Mouse (Mus musculus) embryonic stem cell, embryonic (primary cell): ENCODE measurements around the gene Dgkz.

Experiments used
- CTCF ChIA-PET, 4 experiments: fragments of 300-600 bp in 2 of 4; fragments of 350-600 bp in 2 of 4; sonication (Branson Sonifier 250); formaldehyde crosslinking; loops; one replicate each; lab custom pipeline; 2022; ENCODE audit warnings: inconsistent platforms in 2 of 4; lab: Charles Lee
- POLR2A ChIA-PET, 4 experiments: fragments of 300-600 bp in 2 of 4; fragments of 350-600 bp in 2 of 4; sonication (Branson Sonifier 250); formaldehyde crosslinking; loops; one replicate each; lab custom pipeline; 2022; ENCODE audit warnings: antibody characterized with exemption in 4 of 4, inconsistent platforms in 1 of 4; lab: Charles Lee

The Dgkz gene

GRCm38 (mm10) chr2:91958701-91959457 is 16.8 kb downstream of the Dgkz start:
- ChIA-PET POLR2A (interaction anchor here in 3 of 4 experiments (0.5 to 5.7 kb wide), 14 partner anchors 7 to 465 kb away, joined by 3 to 34 read pairs (median 4); partner anchors contain the start of gene Mdk (in 1 of the 3)), CTCF (interaction anchor here (0.6 to 5.0 kb wide), 15 partner anchors 12 to 348 kb away, joined by 3 to 56 read pairs (median 3); partner anchors contain the start of genes Gm9821 (in 2 of the 4), Chrm4 (in 1 of the 4) and Mdk (in 1 of the 4))

GRCm38 (mm10) chr2:91958049-91958448 is 17.6 kb downstream of the Dgkz start:
- POLR2A ChIA-PET = interaction anchor here in 2 of 4 experiments (0.6 to 2.6 kb wide), 9 partner anchors 7 to 242 kb away, joined by 3 to 13 read pairs (median 4); no protein-coding TSS in a partner anchor
- CTCF ChIA-PET = interaction anchor here (0.6 to 5.0 kb wide), 13 partner anchors 13 to 349 kb away, joined by 3 to 56 read pairs (median 3); partner anchors contain the start of genes Gm9821 (in 2 of the 4) and Mdk (in 1 of the 4)

- ChIA-PET CTCF (interaction anchor here in 3 of 4 experiments (0.6 to 5.0 kb wide), 7 partner anchors 12 to 849 kb away, joined by 3 to 56 read pairs (median 10); partner anchors contain the start of gene Gm9821 (in 2 of the 3)), POLR2A (interaction anchor here (0.7 to 2.6 kb wide), 8 partner anchors 8 to 38 kb away, joined by 3 to 16 read pairs (median 5); no protein-coding TSS in a partner anchor)
These were observed 18.6 kb downstream of the Dgkz start for GRCm38 (mm10) chr2:91957096-91957495.

GRCm38 (mm10) chr2:91955875-91956274 is 19.8 kb downstream of the Dgkz start:
- ChIA-PET CTCF (interaction anchor here in 3 of 4 experiments (0.5 to 4.4 kb wide), 3 partner anchors 12 to 29 kb away, joined by 6 to 36 read pairs (median 27); partner anchors contain the start of gene Gm9821 (in 2 of the 3)), POLR2A (interaction anchor here in 2 of 4 experiments (0.7 to 2.5 kb wide), 5 partner anchors 9 to 32 kb away, joined by 3 to 12 read pairs (median 3); partner anchors contain the start of gene Mdk (in 1 of the 2))

GRCm38 (mm10) chr2:91955121-91955591 is 20.5 kb downstream of the Dgkz start:
- CTCF ChIA-PET = interaction anchor here in 3 of 4 experiments (1.2 to 4.4 kb wide), 6 partner anchors 9 to 33 kb away, joined by 3 to 36 read pairs (median 12); partner anchors contain the start of gene Gm9821 (in 2 of the 3)
- POLR2A ChIA-PET = interaction anchor here in 3 of 4 experiments (1.0 to 3.7 kb wide), 7 partner anchors 8 to 32 kb away, joined by 3 to 24 read pairs (median 9); partner anchors contain the start of genes Gm9821 (in 1 of the 3) and Mdk (in 1 of the 3)

- ChIA-PET CTCF (interaction anchor here in 3 of 4 experiments (0.8 to 4.4 kb wide), 12 partner anchors 8 to 34 kb away, joined by 3 to 36 read pairs (median 5); partner anchors contain the start of genes Gm9821 (in 2 of the 3) and Mdk (in 1 of the 3)), POLR2A (interaction anchor here in 3 of 4 experiments (0.6 to 5.4 kb wide), 10 partner anchors 8 to 417 kb away, joined by 3 to 34 read pairs (median 8); partner anchors contain the start of genes Gm9821 (in 2 of the 3) and Mdk (in 1 of the 3))
These were observed 21.8 kb downstream of the Dgkz start for GRCm38 (mm10) chr2:91953825-91954224.

GRCm38 (mm10) chr2:91950275-91951085 is 25.2 kb downstream of the Dgkz start:
- CTCF ChIA-PET = interaction anchor here in 2 of 4 experiments (0.5 to 2.1 kb wide), 6 partner anchors 13 to 220 kb away, joined by 3 to 11 read pairs (median 4); partner anchors contain the start of genes Ambra1 (in 1 of the 2) and Mdk (in 1 of the 2)

GRCm38 (mm10) chr2:91949411-91950274 is 26.0 kb downstream of the Dgkz start:
- ChIA-PET CTCF (interaction anchor here (0.5 to 2.1 kb wide), 9 partner anchors 12 to 595 kb away, joined by 3 to 17 read pairs (median 4); partner anchors contain the start of gene Ambra1 (in 1 of the 4)), POLR2A (interaction anchor here in 3 of 4 experiments (0.5 to 5.4 kb wide), 13 partner anchors 9 to 340 kb away, joined by 3 to 34 read pairs (median 4); partner anchors contain the start of genes Ambra1 (in 1 of the 3) and Mdk (in 1 of the 3))

More at GRCm38 (mm10) chr2:91950275-91951085, 25.2 kb downstream of the Dgkz start:
- POLR2A ChIA-PET = interaction anchor here in 2 of 4 experiments (0.7 to 5.4 kb wide), 10 partner anchors 11 to 232 kb away, joined by 3 to 34 read pairs (median 4); no protein-coding TSS in a partner anchor

GRCm38 (mm10) chr2:91948792-91949241 is 26.8 kb downstream of the Dgkz start:
- CTCF ChIA-PET = interaction anchor here in 2 of 4 experiments (1.4 to 7.1 kb wide), 2 partner anchors 10 to 12 kb away, joined by 4 to 56 read pairs; no protein-coding TSS in a partner anchor
- POLR2A ChIA-PET = interaction anchor here in 3 of 4 experiments (0.5 to 3.1 kb wide), 11 partner anchors 8 to 339 kb away, joined by 3 to 17 read pairs (median 7); partner anchors contain the start of gene Mdk (in 2 of the 3)

GRCm38 (mm10) chr2:91948151-91948509 is 27.5 kb downstream of the Dgkz start:
- POLR2A ChIA-PET = interaction anchor here in 2 of 4 experiments (0.8 to 3.1 kb wide), 14 partner anchors 10 to 60 kb away, joined by 3 to 17 read pairs (median 7); partner anchors contain the start of gene Mdk (in 2 of the 2)
- CTCF ChIA-PET = interaction anchor here (0.8 to 7.1 kb wide), 10 partner anchors 11 to 492 kb away, joined by 3 to 56 read pairs (median 4); no protein-coding TSS in a partner anchor

GRCm38 (mm10) chr2:91947397-91948150 is 28.1 kb downstream of the Dgkz start:
- ChIA-PET POLR2A (interaction anchor here in 2 of 4 experiments (0.8 to 3.1 kb wide), 18 partner anchors 8 to 477 kb away, joined by 3 to 17 read pairs (median 6); partner anchors contain the start of gene Mdk (in 2 of the 2)), CTCF (interaction anchor here (0.5 to 7.1 kb wide), 12 partner anchors 11 to 1123 kb away, joined by 3 to 56 read pairs (median 4); no protein-coding TSS in a partner anchor)

- POLR2A ChIA-PET = interaction anchor here in 2 of 4 experiments (0.6 to 3.1 kb wide), 15 partner anchors 8 to 478 kb away, joined by 3 to 17 read pairs (median 5); partner anchors contain the start of gene Mdk (in 1 of the 2)
- CTCF ChIA-PET = interaction anchor here in 3 of 4 experiments (1.0 to 7.1 kb wide), 7 partner anchors 12 to 41 kb away, joined by 3 to 56 read pairs (median 4); no protein-coding TSS in a partner anchor
These were observed 28.8 kb downstream of the Dgkz start for GRCm38 (mm10) chr2:91946836-91947235.

- ChIA-PET CTCF (interaction anchor here (1.2 to 7.1 kb wide), 20 partner anchors 8 to 425 kb away, joined by 3 to 69 read pairs (median 18); partner anchors contain the start of genes Mdk (in 3 of the 4) and Chrm4 (in 2 of the 4)), POLR2A (interaction anchor here (0.5 to 3.6 kb wide), 13 partner anchors 8 to 65 kb away, joined by 3 to 24 read pairs (median 6); partner anchors contain the start of gene Mdk (in 3 of the 4))
These were observed 30.2 kb downstream of the Dgkz start, which contains the start of gene Gm9821 for GRCm38 (mm10) chr2:91945483-91945882. Gene Gm9821 (plus strand): TSS chr2:91945703.
